Mouse (Mus musculus) thymus, adult 18-20 months (tissue): Measurements from ENCODE around the gene Cactin.

Experiments used
- DNase-seq, 2 experiments: peaks; one replicate each; pipeline ENCODE4 v3.0.0; 2022; ENCODE audit warnings: mixed read lengths in 2 of 2

Gene Cactin

DNA sequence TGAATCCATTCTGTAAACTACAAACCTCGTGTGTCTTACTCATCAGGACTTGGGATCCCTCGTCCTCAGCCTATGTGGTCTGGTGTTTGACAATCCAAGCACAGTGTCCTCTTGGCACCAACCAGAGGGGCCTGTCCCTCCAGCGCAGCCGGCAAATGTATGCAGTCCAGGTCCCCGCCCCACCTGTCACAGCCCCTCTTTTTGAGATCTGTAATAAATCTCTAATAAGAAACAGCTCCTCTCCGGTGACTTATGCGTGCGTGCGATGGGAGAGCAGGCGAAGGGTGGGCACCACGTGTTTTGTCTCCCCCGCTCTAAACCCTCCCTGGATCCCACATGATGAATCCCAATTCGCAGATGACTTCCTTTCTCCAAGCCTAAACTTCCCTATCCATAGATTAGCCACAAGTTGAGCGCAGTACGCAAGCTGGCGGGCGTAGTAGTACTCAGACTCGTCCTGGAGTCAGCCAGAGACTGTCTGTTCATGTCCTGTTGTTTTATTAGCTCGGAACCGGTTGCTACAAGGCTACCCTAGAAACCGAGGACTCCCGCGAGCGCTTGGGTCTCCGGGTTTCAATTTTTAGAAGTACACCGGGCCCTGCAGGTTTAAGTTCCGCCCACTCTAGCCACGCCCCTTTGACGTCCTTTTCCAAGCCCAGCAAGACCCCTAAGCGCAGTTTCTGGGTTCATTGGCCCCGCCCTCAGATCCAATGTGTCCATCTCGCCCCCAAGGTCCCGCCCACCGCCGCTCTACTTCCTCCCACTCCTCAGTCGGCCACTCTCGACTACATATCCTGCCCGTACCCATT lies 958 bp upstream of the Cactin start:
- no peak for DNase-seq

DNA sequence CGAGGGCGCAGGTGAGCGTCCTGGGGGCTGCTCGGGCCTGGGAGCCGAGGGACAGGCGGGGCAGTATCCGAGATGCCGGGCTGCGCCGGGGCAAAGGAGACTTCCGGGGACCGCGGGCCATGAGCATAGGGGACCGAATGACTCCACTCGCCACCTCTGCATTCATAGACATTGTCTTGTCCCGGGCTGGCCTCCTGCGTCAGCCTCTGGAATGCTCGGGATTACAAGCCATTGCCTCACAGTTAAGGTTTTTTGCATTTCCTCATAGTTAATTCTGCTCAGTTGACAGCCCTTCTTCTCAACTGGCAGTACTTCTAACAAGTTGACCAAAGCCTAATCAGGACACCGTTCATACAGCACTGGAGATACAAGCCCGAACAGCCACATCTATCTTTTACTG lies 533 bp downstream of the Cactin start:
- DNase-seq: no peak

DNA sequence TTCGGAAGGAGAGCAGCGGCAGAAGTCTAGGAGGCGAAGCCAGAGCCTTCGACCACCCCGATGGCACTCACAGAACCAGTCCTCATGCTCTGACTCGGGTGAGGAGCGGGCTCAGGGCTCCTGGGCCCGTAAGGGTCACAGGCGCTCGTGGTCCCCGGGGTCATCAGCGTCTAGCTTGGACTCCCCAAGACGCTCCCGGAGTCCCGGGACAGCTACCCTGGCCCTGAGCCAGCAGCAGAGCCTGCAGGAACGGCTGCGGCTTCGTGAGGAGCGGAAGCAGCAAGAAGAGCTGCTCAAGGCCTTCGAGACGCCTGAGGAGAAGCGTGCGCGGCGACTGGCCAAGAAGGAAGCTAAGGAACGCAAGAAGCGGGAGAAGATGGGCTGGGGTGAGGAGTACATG lies 1.5 kb downstream of the Cactin start:
- no peak for DNase-seq

DNA sequence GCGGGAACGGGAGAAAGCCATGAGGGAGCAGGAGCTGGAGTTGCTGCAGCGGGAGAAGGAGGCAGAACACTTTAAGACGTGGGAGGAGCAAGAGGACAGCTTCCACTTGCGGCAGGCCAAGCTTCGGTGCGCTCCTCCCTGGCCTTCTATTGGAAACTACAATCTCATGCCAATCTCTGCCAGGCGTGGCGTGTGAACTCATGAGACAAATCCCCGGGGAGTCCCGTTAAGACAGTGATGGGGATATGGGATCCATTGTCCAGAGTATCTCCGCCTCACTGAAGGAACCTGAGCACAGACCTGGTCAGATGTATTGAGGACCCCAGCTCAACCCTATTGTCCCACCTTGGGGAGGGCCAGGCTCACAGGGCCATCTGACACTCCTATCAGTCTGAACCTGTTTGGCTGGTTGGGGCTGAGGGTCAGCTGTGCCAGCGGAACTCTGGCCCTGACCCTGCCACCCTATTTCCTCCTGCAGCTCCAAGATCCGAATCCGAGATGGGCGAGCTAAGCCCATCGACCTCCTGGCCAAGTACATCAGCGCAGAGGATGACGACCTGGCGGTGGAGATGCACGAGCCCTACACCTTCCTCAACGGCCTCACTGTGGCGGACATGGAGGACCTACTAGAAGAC lies 2.4 kb downstream of the Cactin start:
- no peak for DNase-seq

DNA sequence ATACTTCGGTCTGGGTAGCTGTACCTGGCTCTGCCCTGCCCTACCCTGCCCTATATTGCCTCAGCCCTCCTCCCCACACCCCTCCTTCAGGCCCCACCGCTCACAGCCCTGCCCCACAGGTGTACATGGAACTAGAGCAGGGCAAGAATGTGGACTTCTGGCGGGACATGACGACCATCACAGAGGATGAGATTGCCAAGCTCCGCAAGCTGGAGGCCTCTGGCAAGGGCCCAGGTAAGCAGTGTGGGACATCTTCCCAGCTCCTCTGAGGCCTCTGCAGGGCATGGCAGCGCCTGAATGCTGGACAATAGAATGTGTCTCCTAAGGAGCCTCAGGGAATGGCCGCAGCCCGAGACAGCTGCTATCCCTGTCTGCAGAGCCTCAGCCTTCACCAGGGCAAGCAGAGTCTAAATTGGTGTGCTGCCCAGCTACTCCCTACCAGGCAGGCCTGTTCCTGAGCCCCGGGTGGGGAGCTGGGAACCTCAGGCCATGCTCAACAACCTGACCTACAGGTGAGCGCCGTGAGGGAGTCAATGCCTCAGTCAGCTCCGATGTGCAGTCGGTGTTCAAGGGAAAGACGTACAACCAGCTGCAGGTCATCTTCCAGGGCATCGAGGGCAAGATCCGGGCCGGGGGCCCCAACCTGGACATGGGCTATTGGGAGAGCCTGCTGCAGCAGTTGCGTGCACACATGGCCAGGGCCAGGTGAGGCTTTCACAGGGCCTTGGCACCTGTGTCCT lies 3.1 kb downstream of the Cactin start:
- DNase-seq: no peak

DNA sequence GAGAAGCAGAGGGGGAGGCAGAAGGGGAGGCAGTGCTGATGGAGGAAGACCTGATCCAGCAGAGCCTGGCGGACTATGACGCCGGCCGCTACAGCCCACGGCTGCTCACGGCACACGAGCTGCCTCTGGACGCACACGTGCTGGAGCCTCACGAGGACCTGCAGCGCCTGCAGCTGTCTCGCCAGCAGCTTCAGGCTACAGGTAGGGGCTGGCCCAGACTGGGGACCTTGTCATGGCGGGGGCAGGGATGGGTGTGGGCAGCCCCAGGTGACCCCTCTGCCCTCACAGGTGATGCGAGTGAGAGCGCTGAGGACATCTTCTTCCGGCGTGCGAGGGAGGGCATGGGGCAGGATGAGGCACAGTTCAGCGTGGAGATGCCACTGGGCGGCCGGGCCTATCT lies 4.3 kb downstream of the Cactin start:
- DNase-seq: no peak

DNA sequence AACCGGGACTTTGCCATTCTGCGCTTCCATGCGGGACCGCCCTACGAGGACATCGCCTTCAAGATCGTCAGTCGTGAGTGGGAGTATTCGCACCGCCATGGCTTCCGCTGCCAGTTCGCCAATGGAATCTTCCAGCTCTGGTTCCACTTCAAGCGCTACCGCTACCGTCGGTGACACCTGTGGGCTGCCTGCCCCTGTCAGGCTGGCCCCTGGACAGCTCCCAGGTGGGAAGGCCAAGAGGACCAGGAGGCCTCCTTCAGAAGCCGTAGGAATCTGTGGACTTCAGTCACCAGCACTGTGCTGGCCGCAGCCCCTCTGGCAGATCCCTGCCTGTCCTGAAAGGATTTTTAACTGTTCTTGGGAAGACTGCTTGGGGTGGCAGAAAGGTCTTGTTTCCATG lies 4.9 kb downstream of the Cactin start:
- no peak for DNase-seq

DNA sequence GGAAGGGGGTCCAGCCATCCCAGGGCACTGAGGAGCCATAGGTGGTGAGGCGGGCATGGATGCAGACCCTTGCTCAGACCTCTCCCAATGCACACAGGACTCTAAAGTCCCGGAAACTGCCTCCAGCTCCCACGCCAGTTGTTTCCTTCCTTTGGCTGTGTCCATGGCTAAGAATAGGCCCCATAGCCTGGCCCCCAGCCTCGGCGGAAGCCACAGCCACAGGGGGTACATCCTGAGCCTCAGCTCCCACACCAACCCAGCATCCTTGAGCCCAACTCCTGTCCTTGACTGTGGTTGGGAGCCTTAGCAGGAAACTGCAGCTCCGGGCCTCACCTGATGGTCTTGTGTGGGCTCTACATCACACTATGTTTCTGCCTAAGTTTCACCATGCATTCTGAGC lies 6.0 kb downstream of the Cactin start:
- DNase-seq: no peak

DNA sequence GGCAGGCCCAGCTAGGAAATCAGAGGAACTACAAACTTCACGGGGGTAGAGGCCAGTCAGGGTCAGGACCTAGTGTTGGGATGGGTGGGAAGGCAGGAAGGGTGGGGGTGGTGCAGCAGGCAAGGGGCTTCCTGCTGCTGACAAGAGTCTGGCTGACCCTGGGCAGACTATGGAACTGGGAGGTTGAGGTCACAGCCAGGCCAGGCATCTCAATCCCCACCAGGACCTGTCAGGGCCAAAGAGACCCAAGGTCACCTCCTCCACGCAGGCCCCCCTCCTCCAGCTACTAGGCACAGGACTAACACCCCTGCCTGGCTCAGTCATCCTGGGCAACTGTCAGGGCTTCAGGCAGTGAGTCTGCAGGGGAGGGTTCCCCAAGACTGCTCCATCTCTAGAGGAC lies 7.1 kb downstream of the Cactin start:
- no peak for DNase-seq

DNA sequence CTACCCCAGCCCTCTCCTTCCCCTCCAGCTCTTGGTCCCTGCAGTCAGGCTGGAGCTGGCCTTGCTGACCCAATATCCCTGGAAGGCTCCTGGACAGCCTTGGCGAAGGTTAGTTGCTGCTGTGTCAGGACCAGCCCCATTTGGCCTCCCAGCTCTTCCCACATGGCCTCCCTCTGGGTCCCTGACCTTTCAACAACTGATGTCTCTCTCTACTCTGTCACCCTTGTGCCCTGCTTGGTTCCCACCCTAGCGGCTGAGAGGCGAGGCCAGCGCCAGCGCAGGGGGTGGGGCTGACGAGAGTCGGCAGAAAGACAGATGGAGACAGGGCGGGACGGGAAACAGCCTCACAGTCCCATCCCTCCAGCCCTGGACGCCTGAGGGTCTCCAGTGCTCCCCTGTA lies 7.5 kb downstream of the Cactin start, which contains the start of gene Tbxa2r:
Gene Tbxa2r, plus strand, starts transcription at position 346 of the 400 bp plus-strand sequence.
- DNase-seq: peak; percentile 83 to 89

DNA sequence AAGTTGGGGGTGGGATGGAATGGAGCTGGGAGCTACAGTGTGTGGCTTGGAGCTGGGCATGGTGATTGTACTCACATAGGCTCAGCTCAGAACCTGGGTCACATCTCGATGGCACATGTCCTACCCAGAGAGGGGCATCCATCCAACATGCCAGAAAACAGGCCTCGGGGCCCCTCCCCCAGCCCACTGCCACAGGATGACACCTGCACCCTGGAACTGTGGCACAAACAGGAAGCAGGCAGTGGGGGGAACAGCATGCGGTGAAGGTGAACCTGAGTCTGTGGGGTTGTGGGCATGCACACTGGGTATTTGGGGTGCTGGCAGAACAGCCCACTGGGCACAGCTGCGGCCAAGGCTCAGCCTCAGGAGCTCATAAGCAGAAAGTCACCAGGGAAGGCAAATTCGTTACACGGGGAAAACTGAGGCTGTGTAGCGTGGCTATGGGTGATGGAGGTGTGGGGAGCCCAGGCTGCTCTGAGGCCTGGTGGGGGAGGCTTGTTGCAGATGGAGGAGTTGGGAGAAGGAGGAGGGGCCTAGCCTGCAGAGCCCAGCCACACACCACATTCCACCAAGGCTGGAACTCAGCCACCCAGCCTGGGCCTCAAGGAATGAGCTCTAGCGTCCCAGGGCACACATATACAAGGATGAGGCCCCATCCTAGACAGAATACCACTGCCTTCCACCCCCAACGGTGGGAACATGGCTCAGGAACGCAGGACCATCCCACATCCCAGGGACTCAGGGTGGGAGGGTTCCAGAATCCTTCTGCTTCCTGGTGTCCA lies 8.5 kb downstream of the Cactin start:
- DNase-seq: peak; percentile 88 to 93

DNA sequence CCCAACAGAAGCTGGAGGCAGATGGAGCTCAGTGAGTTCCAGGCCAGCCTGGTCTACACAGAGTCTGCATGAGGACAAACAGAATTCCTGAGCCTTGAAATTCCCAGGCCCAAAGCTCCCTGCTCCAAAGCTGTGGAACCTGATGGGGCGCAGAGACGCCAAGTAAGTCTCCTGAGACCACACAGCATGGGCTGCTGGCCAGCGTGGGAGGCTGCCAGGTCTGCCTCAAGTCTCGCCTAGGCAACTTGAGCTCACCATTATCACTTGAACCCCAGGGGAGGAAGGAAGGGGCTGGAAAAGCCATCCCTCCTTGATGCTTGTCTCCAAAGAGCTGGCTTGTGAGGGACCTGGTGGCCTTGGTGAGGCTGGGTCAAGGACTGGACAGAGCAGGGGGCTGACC lies 9.1 kb downstream of the Cactin start:
- DNase-seq: no peak

DNA sequence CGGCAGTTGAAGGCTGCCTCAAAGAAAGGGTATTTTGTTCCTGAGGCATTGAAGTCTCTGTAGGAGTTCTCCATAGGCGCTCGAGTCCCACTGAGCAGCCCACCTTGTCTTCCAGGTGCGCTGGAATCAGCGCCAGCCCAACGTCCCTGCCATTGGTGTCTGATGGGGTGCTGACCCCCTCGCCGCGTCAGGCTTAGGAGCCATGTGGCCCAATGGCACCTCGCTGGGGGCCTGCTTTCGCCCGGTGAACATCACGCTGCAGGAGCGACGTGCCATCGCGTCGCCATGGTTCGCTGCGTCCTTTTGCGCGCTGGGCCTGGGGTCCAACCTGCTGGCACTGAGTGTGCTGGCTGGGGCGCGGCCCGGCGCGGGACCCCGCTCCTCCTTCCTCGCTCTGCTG lies 11.4 kb downstream of the Cactin start:
- DNase-seq: no peak

DNA sequence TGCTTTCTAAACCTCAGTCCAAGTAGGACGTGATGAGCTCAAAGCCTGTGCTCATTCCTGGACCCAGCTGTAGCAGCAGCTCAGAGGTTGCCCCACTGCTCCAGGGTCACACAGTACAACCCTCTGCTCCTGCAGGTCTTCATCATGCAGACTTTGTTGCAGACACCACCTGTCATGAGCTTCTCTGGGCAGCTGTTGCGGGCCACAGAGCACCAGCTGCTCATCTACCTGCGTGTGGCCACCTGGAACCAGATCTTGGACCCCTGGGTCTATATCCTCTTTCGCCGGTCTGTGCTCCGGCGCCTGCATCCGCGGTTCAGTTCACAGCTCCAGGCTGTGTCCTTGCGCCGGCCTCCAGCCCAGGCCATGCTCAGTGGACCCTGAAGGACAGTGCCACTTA lies 13.4 kb downstream of the Cactin start:
- DNase-seq: no peak

DNA sequence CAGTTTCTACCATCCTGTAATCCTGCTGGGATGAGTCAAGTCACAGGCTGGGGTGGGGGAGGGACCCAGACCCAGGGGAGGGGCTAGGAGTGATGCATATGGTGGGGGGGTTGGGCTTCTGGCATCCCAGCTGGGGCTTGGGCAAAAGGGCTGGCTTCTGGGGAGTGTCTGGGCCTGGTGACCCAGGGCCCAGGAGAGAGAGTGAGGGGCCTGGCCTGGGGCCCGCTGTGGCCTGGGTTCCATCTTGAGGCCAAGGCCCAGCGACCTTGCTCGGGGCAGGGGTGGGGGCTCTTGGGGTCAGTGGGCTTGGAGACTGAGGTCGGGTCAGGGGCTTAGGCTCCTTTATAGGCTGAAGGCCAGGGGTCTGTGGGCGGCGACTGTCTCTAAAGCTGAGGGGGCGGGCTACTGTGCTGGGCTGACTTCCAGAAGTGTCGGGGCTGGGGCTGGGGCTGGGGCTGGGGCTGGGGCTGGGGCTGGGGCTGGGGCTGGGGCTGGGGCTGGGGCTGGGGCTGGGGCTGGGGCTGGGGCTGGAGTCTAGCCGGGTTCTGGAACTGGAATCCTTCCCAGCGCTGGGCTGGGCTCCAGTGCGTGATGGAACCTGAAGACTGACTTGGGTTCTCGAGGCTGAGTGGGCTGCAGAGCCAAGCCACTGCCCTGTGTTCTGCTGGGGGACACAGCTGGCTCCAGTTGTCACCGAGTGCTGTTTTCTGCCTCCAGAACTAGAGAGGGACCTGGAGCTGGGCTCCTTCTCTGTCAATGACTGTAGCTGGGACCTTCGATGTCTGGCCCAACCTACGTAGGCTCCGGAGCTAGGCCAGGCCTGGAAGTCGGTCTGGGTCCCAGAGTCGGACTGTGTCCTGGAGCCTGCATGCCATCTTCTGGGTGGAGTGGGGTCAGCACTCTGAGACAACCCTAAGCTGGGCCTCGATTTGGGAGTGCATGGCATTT lies 14.8 kb downstream of the Cactin start:
- no peak for DNase-seq

DNA sequence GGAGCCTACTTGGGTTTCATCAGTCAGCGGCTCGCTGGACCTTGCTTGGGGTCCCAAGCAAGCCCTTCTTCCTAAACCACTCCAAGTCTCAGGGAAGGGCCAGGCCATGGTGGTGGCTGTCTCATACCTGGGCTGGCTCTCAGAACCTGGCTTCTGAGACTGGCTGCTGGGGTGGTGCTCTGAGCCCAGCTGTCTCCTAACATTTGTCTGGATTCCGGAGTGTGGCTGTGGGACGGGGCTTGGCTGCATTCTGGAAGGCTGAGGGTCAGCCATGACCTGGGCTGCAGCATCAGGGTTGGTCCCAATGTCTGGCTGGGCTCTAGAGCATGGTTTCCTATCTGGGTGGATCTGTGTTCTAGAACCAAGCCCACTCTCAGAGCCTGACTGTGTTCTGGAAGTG lies 15.7 kb downstream of the Cactin start:
- no peak for DNase-seq

DNA sequence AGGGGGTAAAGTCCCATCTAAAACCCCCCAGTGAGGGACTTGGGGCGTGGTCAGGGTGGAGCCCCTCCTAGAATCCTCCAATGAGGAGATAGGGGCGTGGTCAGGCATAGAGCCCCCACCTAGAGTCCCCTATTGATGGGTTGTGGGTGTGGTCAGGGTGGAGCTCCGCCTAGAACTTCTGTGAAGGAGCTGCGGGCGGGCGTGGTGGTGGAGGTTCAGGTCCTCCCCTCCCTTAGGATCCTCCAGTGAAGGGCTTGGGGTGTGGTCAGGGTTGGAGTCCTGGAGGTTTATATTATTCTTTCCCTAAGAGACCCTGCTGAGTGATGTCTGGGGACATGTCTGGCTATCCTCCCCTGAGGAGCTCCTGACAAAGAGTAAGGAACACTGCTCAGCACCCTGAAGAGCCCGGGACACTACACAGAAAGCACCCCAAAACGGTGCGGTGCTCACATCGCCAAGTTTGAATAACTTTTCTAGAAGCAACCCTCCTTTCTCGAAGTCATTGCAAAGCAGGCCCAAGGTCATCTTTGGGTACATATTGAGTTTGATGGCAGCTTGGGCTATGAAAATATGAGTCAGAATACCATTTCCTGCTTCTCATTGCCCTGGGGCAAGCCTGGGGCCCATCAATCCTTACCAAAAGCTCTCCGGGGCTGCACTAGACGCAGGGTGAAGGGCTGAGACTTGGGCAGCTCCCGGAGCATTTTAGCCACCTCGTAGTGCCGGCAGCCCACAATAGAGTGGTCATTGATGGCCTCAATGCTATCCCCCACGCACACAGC lies 19.8 kb downstream of the Cactin start:
- no peak for DNase-seq

DNA sequence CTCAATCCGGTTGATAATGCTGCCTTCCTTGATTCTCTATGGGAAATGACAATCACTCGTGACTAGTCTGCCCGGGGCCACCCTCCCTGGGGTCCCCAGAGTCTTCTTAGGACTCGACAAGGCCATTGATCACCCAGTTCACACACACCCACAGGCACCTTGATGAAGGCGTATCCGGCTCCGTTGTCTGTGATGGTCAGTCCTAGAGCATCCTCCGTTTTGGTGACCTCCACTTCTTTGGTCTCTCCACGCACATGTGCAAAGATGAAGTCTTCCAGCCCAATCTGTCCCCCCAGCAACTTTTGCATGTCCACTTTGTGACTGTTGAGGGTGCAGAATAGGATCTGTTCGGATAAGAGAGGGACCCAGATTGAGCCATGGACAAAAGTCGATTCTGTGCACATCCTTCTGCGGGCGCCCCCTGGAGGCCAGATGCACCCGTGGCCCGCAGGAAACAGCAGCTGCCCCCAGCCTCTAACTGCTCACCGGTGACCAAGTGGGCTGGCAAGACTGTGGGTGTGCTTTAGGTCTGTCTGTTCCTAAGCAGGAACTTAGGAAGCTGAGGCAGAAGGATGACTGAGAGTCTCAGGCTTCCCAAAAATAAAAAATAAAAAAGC lies 20.5 kb downstream of the Cactin start:
- DNase-seq: peak in 1 of 2 experiments; percentile 61

DNA sequence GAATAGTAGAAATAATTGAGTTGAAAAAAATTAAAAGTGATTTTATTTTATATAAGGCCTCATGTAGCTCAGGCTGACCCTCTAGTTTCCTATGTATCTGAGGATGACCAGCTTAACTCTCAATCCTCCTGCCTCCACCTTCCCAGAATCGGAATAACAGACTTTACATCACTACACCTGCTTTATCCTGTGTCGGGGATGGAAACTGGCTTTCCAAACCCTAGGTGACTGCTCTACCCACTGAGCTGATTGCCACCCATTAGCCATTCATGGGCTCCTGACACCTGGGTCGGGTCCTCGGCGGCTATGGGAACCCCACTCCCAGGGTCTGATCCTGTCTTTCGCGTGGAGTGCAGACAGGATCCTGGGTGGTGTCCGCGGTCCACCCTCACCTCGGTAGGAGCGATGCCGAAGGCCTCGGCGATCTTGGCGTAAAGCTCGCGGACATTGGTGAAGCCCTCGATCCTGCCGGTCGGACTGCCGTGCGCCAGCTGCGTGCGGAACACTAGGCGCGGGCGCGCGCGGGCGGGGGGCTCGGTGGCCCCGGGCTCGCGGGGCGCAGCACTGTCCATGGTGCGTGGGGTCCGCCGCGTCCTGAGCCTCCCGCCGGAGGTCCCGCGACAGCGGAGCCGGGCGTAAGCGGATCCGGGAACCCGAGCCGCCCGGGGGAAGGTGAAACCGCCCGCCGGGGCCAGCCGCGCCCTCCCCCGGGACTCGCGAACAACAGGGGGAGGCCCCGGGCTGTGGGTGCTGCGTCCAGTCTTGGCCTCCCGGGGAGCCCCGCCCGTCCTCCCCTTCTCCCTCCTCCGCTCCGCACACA lies 22.0 kb downstream of the Cactin start, which contains the start of gene Gipc3:
Gene Gipc3, minus strand, starts transcription at position 581 of the 820 bp plus-strand sequence.
- no peak for DNase-seq
